Mouse (Mus musculus): ENCODE data around the gene Eml3. TPM values are rescaled to one million over a fixed set of nuclear protein-coding genes. Genes with fewer than 3 reads are reported as not detected.

Eml3 gene
- polyA plus RNA-seq, 1 experiment from 2014 or later: 16.8 TPM

DNA sequence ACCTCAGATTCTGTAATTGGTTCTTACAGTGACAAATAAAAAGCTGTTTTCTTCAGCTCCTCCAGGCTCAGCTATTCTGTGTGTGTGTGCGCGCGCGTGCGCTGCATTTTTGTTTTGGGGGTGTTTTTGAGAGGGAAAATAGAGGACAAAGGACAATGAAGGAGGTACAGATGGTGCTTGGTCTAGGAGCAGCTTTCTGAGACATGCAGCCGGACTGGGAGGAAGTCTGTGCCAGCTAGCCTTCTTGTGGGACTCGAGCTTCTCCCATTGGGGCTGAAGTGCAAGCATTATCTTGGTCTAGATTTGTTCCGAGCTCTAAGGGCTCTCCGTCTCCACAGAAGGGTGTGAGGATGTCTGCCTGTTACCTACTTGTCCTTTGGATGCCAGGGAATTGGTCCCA is 22.9 kb downstream of the Eml3 start:
- Histone ChIP-seq H3K9me3 (ENCODE audit: control insufficient read depth, low read depth, low read length) (no peaks in the 10 kb centered on the region), H3K36me3 (ENCODE audit: control insufficient read depth, insufficient read depth, low read length) (peaks cover 50% of the 10 kb centered on the region), H3K9ac (replicated peaks; ENCODE audit: low read depth, low read length) (no peak overlapping the region), H3K4me2 (replicated peaks; ENCODE audit: low read depth, low read length) (no peak overlapping the region), H3K27ac (ENCODE audit: low read length) (no peak overlapping the region), H3K27me3 (ENCODE audit: control insufficient read depth, insufficient read depth, low read length) (no peaks in the 10 kb centered on the region), H3K4me1 (ENCODE audit: control insufficient read depth, insufficient read depth, low read length) (peaks cover 5% of the 10 kb centered on the region; the same call in 1 of the 2 replicates), H3K4me3 (ENCODE audit: low read depth, low read length) (no peak overlapping the region)
- WGBS: 92% methylated on average over 9 of the region's 9 CpGs
- ATAC-seq (ENCODE audit: insufficient number of reproducible peaks, insufficient read depth, low FRiP score, low read depth): no peak

DNA sequence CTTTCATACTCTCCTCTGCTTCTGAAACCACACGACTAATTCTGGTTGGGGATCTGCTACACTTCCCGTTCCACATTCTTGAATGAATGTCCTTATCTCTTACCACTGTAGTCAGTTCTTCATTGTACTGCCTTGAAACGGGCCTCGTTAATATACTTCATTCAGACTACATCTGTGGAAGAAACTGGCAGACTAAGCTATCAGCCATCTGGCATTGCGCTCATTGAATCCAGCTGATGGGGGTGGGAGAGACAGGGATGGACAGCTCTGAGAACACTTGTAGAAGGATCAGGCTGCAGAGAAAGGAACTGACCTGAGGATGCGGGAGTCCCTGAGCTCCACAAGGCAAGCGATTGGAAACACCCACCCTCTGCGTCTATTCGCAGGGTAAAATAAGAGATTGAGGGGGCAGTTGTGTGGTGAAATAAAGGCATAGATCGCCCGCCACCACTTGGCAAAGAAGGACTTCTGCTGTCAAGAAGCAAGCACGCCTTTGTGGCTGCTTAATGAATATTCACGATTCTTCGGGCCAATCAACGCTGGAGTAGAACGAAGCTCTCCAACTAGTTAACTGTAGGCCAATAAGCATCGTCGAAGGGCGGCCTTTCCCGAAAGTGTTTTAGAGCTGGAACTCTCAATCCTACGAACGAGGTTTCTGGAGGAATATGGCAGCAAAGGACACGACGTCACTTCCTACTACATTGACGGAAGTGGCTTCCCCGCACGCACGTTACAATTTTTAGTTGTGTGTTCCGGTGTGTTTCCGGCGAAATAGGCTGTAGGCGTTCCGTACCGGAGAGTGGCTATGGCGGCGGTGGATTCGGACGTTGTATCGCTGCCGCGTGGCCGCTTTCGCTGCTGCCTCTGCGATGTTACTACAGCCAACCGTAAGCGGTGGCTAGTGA is 24.0 kb downstream of the Eml3 start, which contains the start of gene Tut1:
TSS of gene Tut1 (plus strand) at position 713 of the 905 bp plus-strand sequence.
- peak; percentile 94 for ATAC-seq (ENCODE audit: insufficient number of reproducible peaks, insufficient read depth, low FRiP score, low read depth)
- WGBS: 4% methylated on average over 46 of the region's 46 CpGs
- H3K36me3 ChIP-seq (ENCODE audit: control insufficient read depth, insufficient read depth, low read length): peaks cover 42% of the 10 kb centered on the region

DNA sequence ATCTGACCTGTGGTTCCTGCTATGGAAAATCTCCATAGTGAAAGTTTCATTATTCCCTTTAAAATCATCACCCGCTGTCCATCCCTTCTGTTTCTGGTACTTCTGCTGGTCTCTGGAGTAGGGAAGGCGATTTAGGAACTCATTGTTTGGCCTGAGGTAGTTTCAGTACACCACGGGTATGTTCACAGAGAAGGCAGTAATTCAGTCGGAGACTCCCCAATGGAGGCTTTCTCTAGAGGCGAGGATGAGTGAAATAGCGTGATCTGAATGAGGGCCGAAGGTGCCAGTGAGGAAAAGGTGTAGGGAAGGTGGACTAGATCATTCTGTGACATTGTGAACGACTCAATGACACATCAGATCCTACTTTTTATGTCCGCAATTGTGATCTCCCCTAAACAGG is 24.8 kb downstream of the Eml3 start:
- Histone ChIP-seq H3K9me3 (ENCODE audit: control insufficient read depth, low read depth, low read length) (no peaks in the 10 kb centered on the region), H3K4me3 (ENCODE audit: low read depth, low read length) (peak overlapping the region; percentile 86), H3K27ac (ENCODE audit: low read length) (peak overlapping the region; percentile 78), H3K4me1 (ENCODE audit: control insufficient read depth, insufficient read depth, low read length) (peaks cover 5% of the 10 kb centered on the region; the same call in 1 of the 2 replicates), H3K36me3 (ENCODE audit: control insufficient read depth, insufficient read depth, low read length) (peaks cover 41% of the 10 kb centered on the region), H3K4me2 (replicated peaks; ENCODE audit: low read depth, low read length) (peak overlapping the region; percentile 72), H3K27me3 (ENCODE audit: control insufficient read depth, insufficient read depth, low read length) (no peaks in the 10 kb centered on the region), H3K9ac (replicated peaks; ENCODE audit: low read depth, low read length) (peak overlapping the region; percentile 77)
- no peak for ATAC-seq (ENCODE audit: insufficient number of reproducible peaks, insufficient read depth, low FRiP score, low read depth)
- 7% methylated on average over 9 of the region's 9 CpGs for WGBS

More for the DNA sequence above, 24.0 kb downstream of the Eml3 start, which contains the start of gene Tut1:
- Histone ChIP-seq H3K27ac (ENCODE audit: low read length) (peak within 1 kb of the TSS; percentile 78), H3K27me3 (ENCODE audit: control insufficient read depth, insufficient read depth, low read length) (no peaks in the 10 kb centered on the region), H3K4me1 (ENCODE audit: control insufficient read depth, insufficient read depth, low read length) (peaks cover 5% of the 10 kb centered on the region; the same call in 1 of the 2 replicates), H3K4me3 (ENCODE audit: low read depth, low read length) (peak within 1 kb of the TSS; percentile 86), H3K4me2 (replicated peaks; ENCODE audit: low read depth, low read length) (peak within 1 kb of the TSS; percentile 72), H3K9me3 (ENCODE audit: control insufficient read depth, low read depth, low read length) (no peaks in the 10 kb centered on the region), H3K9ac (replicated peaks; ENCODE audit: low read depth, low read length) (peak within 1 kb of the TSS; percentile 77)

DNA sequence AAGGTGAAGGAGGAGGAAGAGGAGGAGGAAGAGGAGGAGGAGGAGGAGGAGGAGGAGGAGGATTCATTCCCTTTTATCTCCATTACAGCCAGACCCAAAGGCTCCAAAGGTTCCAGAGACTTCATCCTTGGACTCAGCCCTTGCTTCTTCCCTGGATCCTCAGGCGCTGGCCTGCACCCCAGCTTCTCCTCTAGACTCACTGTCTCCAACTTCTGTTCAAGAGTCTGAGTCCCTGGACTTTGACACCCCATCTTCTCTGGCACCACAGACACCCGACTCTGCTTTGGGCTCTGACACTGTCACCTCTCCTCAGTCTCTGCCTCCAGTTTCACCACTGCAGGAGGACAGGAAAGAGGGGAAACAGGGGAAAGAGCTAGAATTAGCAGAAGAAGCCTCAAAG is 32.9 kb downstream of the Eml3 start:
- no peak overlapping the region for H3K9ac ChIP-seq (replicated peaks; ENCODE audit: low read depth, low read length)

DNA sequence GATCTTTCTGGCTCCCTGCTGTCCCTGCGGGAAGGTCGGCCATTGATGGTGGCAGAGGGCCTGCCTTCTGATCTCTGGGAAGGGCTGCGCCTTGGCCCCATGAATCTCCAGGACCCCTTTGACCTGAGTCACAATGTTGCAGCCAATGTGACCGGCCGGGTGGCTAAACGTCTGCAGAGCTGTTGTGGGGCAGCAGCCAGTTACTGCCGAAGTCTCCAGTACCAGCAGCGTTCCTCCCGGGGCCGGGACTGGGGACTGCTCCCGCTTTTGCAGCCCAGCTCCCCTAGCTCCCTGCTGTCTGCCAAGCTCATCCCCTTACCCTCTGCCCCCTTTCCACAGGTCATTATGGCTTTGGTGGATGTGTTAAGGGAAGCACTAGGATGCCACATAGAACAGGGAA is 35.7 kb downstream of the Eml3 start:
- Histone ChIP-seq H3K9ac (replicated peaks; ENCODE audit: low read depth, low read length) (no peak overlapping the region), H3K9me3 (ENCODE audit: control insufficient read depth, low read depth, low read length) (no peaks in the 10 kb centered on the region), H3K27me3 (ENCODE audit: control insufficient read depth, insufficient read depth, low read length) (no peaks in the 10 kb centered on the region), H3K4me2 (replicated peaks; ENCODE audit: low read depth, low read length) (no peak overlapping the region), H3K4me1 (ENCODE audit: control insufficient read depth, insufficient read depth, low read length) (peaks cover 10% of the 10 kb centered on the region; the same call in 1 of the 2 replicates), H3K27ac (ENCODE audit: low read length) (no peak overlapping the region), H3K4me3 (ENCODE audit: low read depth, low read length) (no peak overlapping the region), H3K36me3 (ENCODE audit: control insufficient read depth, insufficient read depth, low read length) (peaks cover 51% of the 10 kb centered on the region)
- ATAC-seq (ENCODE audit: insufficient number of reproducible peaks, insufficient read depth, low FRiP score, low read depth): no peak
- WGBS: 86% methylated on average over 11 of the region's 11 CpGs

More for the DNA sequence above, 32.9 kb downstream of the Eml3 start:
- Histone ChIP-seq H3K4me2 (replicated peaks; ENCODE audit: low read depth, low read length) (no peak overlapping the region), H3K27ac (ENCODE audit: low read length) (no peak overlapping the region), H3K4me3 (ENCODE audit: low read depth, low read length) (no peak overlapping the region), H3K9me3 (ENCODE audit: control insufficient read depth, low read depth, low read length) (no peaks in the 10 kb centered on the region), H3K36me3 (ENCODE audit: control insufficient read depth, insufficient read depth, low read length) (peaks cover 60% of the 10 kb centered on the region), H3K27me3 (ENCODE audit: control insufficient read depth, insufficient read depth, low read length) (no peaks in the 10 kb centered on the region), H3K4me1 (ENCODE audit: control insufficient read depth, insufficient read depth, low read length) (peaks cover 5% of the 10 kb centered on the region; the same call in 1 of the 2 replicates)
- ATAC-seq (ENCODE audit: insufficient number of reproducible peaks, insufficient read depth, low FRiP score, low read depth): no peak
- 95% methylated on average over 2 of the region's 2 CpGs for WGBS

DNA sequence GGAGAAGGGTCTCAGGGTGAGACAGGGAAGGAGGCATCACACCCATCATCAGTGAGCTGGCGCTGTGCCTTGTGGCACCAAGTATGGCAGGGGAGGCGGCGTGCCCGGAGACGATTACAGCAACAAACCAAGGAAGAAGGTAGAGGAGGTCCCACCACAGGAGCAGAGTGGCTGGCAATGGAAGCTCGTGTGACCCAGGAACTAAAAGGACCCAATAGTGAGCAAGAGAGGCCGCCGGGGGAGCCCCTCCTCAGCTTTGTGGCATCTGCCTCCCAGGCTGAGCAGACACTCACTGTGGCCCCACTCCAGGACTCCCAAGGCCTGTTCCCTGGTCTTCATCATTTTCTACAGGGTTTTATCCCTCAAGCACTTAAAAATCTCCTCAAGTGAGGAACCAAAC is 36.4 kb downstream of the Eml3 start:
- Histone ChIP-seq H3K4me1 (ENCODE audit: control insufficient read depth, insufficient read depth, low read length) (peaks cover 10% of the 10 kb centered on the region; the same call in 1 of the 2 replicates), H3K27me3 (ENCODE audit: control insufficient read depth, insufficient read depth, low read length) (no peaks in the 10 kb centered on the region), H3K4me3 (ENCODE audit: low read depth, low read length) (peak overlapping the region; percentile 89), H3K36me3 (ENCODE audit: control insufficient read depth, insufficient read depth, low read length) (peaks cover 51% of the 10 kb centered on the region), H3K27ac (ENCODE audit: low read length) (peak overlapping the region; percentile 93), H3K9me3 (ENCODE audit: control insufficient read depth, low read depth, low read length) (no peaks in the 10 kb centered on the region), H3K4me2 (replicated peaks; ENCODE audit: low read depth, low read length) (peak overlapping the region; percentile 74), H3K9ac (replicated peaks; ENCODE audit: low read depth, low read length) (peak overlapping the region; percentile 64)
- ATAC-seq (ENCODE audit: insufficient number of reproducible peaks, insufficient read depth, low FRiP score, low read depth): no peak
- 75% methylated on average over 8 of the region's 8 CpGs for WGBS

DNA sequence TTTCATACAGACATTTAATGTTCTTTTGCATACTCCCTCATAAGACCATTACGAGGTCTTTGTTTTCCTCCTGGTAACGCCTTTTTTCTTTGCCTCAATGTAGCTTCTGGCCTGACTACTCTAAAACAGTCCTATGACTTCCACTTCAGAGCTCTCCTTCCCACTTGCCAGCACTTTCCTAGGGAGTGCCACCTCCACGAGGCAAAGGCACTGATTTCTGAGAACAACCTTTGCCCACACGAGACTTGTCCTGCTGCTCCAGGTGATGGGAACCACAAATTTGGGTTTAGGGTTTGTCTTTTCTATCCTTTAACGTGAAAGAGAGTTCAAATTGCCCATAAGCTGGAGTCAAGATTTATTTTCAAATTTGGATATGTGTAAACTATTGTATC is 36.8 kb downstream of the Eml3 start:
- no peak for ATAC-seq (ENCODE audit: insufficient number of reproducible peaks, insufficient read depth, low FRiP score, low read depth)
- peak overlapping the region; percentile 89 for H3K4me3 ChIP-seq (ENCODE audit: low read depth, low read length)
- peak overlapping the region; percentile 93 for H3K27ac ChIP-seq (ENCODE audit: low read length)
- peaks cover 55% of the 10 kb centered on the region for H3K36me3 ChIP-seq (ENCODE audit: control insufficient read depth, insufficient read depth, low read length)
- H3K4me2 ChIP-seq (replicated peaks; ENCODE audit: low read depth, low read length): peak overlapping the region; percentile 74
- H3K9me3 ChIP-seq (ENCODE audit: control insufficient read depth, low read depth, low read length): no peaks in the 10 kb centered on the region
- peak overlapping the region; percentile 64 for H3K9ac ChIP-seq (replicated peaks; ENCODE audit: low read depth, low read length)
- H3K27me3 ChIP-seq (ENCODE audit: control insufficient read depth, insufficient read depth, low read length): no peaks in the 10 kb centered on the region
- 31% methylated on average over 5 of the region's 5 CpGs for WGBS
- peaks cover 10% of the 10 kb centered on the region; the same call in 1 of the 2 replicates for H3K4me1 ChIP-seq (ENCODE audit: control insufficient read depth, insufficient read depth, low read length)

DNA sequence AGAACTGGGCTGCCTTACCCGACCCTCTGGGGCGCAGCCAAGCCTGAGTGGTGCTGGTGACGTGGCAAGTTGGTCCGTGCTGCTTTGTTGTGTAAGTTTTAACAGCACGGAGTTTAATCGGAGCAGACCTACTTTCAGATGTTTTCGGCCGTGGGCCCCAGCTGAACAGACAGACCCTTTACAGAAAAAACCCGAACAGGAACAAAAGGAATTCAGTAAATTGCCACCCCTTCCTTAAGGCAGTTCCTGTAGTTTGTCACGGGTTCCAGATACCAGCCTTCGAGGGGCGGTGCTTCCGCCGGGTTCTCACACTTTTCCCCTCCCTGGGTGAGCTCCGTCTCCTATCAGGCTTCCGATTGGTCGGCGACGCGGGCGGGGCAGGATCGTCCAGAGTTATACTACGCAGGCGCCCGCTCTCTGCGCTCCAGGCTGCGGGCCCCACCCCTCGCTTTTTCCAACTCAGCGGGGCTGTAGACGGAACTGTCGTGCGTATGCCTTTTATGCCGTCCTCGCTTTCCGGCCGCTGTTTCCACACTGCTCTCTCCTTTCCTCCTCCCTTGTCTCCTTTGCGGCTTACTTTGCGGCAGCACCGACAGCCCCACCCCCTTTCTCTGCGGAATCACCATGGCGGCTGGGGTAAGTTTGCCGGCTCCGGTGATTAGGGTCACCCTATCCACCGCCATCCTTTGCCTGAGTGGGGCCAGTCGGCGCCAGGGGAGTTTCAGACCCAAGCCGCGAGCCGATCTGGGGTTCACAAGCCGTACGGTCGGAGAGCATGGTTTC is 37.4 kb downstream of the Eml3 start, which contains the start of gene Eef1g:
TSS of gene Eef1g (plus strand) at position 452 of the 783 bp plus-strand sequence.
- Histone ChIP-seq H3K4me3 (ENCODE audit: low read depth, low read length) (peak within 1 kb of the TSS; percentile 89), H3K4me2 (replicated peaks; ENCODE audit: low read depth, low read length) (peak within 1 kb of the TSS; percentile 74), H3K27ac (ENCODE audit: low read length) (peak within 1 kb of the TSS; percentile 93), H3K4me1 (ENCODE audit: control insufficient read depth, insufficient read depth, low read length) (peaks cover 10% of the 10 kb centered on the region; the same call in 1 of the 2 replicates), H3K9me3 (ENCODE audit: control insufficient read depth, low read depth, low read length) (no peaks in the 10 kb centered on the region), H3K9ac (replicated peaks; ENCODE audit: low read depth, low read length) (peak within 1 kb of the TSS; percentile 93), H3K27me3 (ENCODE audit: control insufficient read depth, insufficient read depth, low read length) (no peaks in the 10 kb centered on the region), H3K36me3 (ENCODE audit: control insufficient read depth, insufficient read depth, low read length) (peaks cover 59% of the 10 kb centered on the region)
- WGBS: under 1% methylated on average over 52 of the region's 52 CpGs
- ATAC-seq (ENCODE audit: insufficient number of reproducible peaks, insufficient read depth, low FRiP score, low read depth): peak; percentile 100

All from stomach, embryonic 14.5 days (tissue).